Mouse (Mus musculus) embryonic facial prominence, embryonic 14.5 days (tissue): Measurements from ENCODE around the gene Myh7b. TPM values are rescaled to one million over a fixed set of nuclear protein-coding genes. Genes with fewer than 3 reads are reported as not detected.

ENCODE experiments used
- ATAC-seq: fragments of 200-750 bp; cut with Nextera tagmentation; 2 replicates; pipeline ENCODE4 v1.8.0; 2017; ENCODE audit warnings: low read depth, moderate number of reproducible peaks, moderate TSS enrichment
- DNase-seq: peaks from one replicate; pipeline ENCODE4 v3.0.0-alpha.2; 2015; ENCODE audit warnings: low spot score
- H3K27ac ChIP-seq: fragments of 300-500 bp; sonication (generic); replicated peaks from 2 replicates; pipeline ENCODE4 v1.5.1; 2014; ENCODE audit warnings: low read depth, mild to moderate bottlenecking, low read length, moderate library complexity
- H3K27me3 ChIP-seq: fragments of 300-500 bp; sonication (generic); replicated peaks from 2 replicates; pipeline ENCODE4 v1.6.1; 2014; ENCODE audit warnings: low read length; ENCODE audit not compliant: control insufficient read depth, insufficient read depth
- H3K36me3 ChIP-seq: fragments of 300-500 bp; sonication (generic); 2 replicates; pipeline ENCODE4 v1.6.1; 2014; ENCODE audit warnings: low read length, mixed read lengths; ENCODE audit not compliant: control insufficient read depth, insufficient read depth
- H3K4me1 ChIP-seq: fragments of 300-500 bp; sonication (generic); 2 replicates; pipeline ENCODE4 v1.6.1; 2014; ENCODE audit warnings: antibody characterized with exemption, low read length; ENCODE audit not compliant: control insufficient read depth, insufficient read depth
- H3K4me2 ChIP-seq: fragments of 300-500 bp; sonication (generic); 2 replicates; pipeline ENCODE4 v1.6.1; 2014; ENCODE audit warnings: low read depth, mild to moderate bottlenecking, low read length, moderate library complexity, mixed read lengths
- H3K4me3 ChIP-seq: fragments of 300-500 bp; sonication (generic); 2 replicates; pipeline ENCODE4 v1.5.1; 2014; ENCODE audit warnings: low read depth, mild to moderate bottlenecking, low read length
- H3K9ac ChIP-seq: fragments of 300-500 bp; sonication (generic); 2 replicates; pipeline ENCODE4 v1.6.1; 2014; ENCODE audit warnings: low read depth, mild to moderate bottlenecking, low read length, moderate library complexity, mixed read lengths
- H3K9me3 ChIP-seq: fragments of 300-500 bp; sonication (generic); 2 replicates; pipeline ENCODE4 v1.6.1; 2016; ENCODE audit warnings: low read length; ENCODE audit not compliant: control insufficient read depth
- WGBS: fragments of 180-500 bp; shearing (Covaris S2); extraction: QIAGEN DNeasy Blood & Tissue Kit; methylation state at CpG from one replicate; pipeline ENCODE4 v1.1.7; 2014; 5-methylcytosine and 5-hydroxymethylcytosine counted together
- polyA plus RNA-seq: library from polyadenylated mRNA; unstranded; fragments of >200 nt; fragmentation: Nextera tagmentation; extraction: Ambion mirVana; gene quantifications from 2 replicates; pipeline ENCODE4 v1.2.1, GENCODE M21; 2014

Gene Myh7b
- polyA plus RNA-seq: 4.6 and 5.3 TPM in 2 replicates

- Histone ChIP-seq H3K4me3 (no peak within 1 kb of the TSS), H3K4me1 (0 out of 2 replicates have a peak, but pooled peaks cover 4% of the 10 kb centered on the region), H3K36me3 (no peaks in the 10 kb centered on the region), H3K27me3 (no peaks in the 10 kb centered on the region), H3K9me3 (no peaks in the 10 kb centered on the region), H3K4me2 (no peak within 1 kb of the TSS), H3K27ac (no peak within 1 kb of the TSS), H3K9ac (no peak within 1 kb of the TSS)
- WGBS: 45% methylated on average over 4 of the region's 4 CpGs
- ATAC-seq (no peak), DNase-seq (no peak)
Observed at GRCm38 (mm10) chr2:155610978-155611377, at the start of gene Myh7b. Gene Myh7b, plus strand, starts transcription at chr2:155611212.

GRCm38 (mm10) chr2:155562209-155562608 is 48.8 kb upstream of the Myh7b start:
- Histone ChIP-seq H3K4me2 (no peak overlapping the region), H3K27me3 (no peaks in the 10 kb centered on the region), H3K27ac (no peak overlapping the region), H3K4me3 (no peak overlapping the region), H3K4me1 (no peaks in the 10 kb centered on the region), H3K9me3 (no peaks in the 10 kb centered on the region), H3K36me3 (peaks cover 35% of the 10 kb centered on the region), H3K9ac (no peak overlapping the region)
- ATAC-seq (no peak), DNase-seq (no peak)
- 35% methylated on average over 1 of the region's 1 CpGs for WGBS

GRCm38 (mm10) chr2:155562934-155563333 is 48.1 kb upstream of the Myh7b start:
- no peaks in the 10 kb centered on the region for H3K27me3 ChIP-seq
- ATAC-seq (no peak), DNase-seq (no peak)
- no peaks in the 10 kb centered on the region for H3K4me1 ChIP-seq
- no peak overlapping the region for H3K9ac ChIP-seq
- no peak overlapping the region for H3K4me3 ChIP-seq
- peaks cover 41% of the 10 kb centered on the region for H3K36me3 ChIP-seq
- H3K9me3 ChIP-seq: no peaks in the 10 kb centered on the region
- H3K4me2 ChIP-seq: no peak overlapping the region
- H3K27ac ChIP-seq: no peak overlapping the region
- WGBS: 81% methylated on average over 4 of the region's 4 CpGs

GRCm38 (mm10) chr2:155567751-155568150 is 43.3 kb upstream of the Myh7b start:
- no peak for DNase-seq
- peaks cover 41% of the 10 kb centered on the region for H3K36me3 ChIP-seq

GRCm38 (mm10) chr2:155569223-155569807 is 41.7 kb upstream of the Myh7b start:
- no peak overlapping the region for H3K9ac ChIP-seq
- H3K9me3 ChIP-seq: no peaks in the 10 kb centered on the region
- no peak overlapping the region for H3K4me3 ChIP-seq
- ATAC-seq (0 out of 2 replicates have a peak, but pooled peaks have one; percentile 33), DNase-seq (peak; percentile 3)
- 42% methylated on average over 3 of the region's 3 CpGs for WGBS
- no peak overlapping the region for H3K27ac ChIP-seq
- H3K36me3 ChIP-seq: peaks cover 25% of the 10 kb centered on the region
- no peak overlapping the region for H3K4me2 ChIP-seq
- H3K4me1 ChIP-seq: no peaks in the 10 kb centered on the region
- no peaks in the 10 kb centered on the region for H3K27me3 ChIP-seq

More at GRCm38 (mm10) chr2:155567751-155568150, 43.3 kb upstream of the Myh7b start:
- Histone ChIP-seq H3K9ac (no peak overlapping the region), H3K27ac (no peak overlapping the region), H3K9me3 (no peaks in the 10 kb centered on the region), H3K4me3 (no peak overlapping the region), H3K4me2 (no peak overlapping the region), H3K27me3 (no peaks in the 10 kb centered on the region), H3K4me1 (no peaks in the 10 kb centered on the region)
- ATAC-seq: no peak
- 90% methylated on average over 5 of the region's 5 CpGs for WGBS

- H3K27ac ChIP-seq: no peak overlapping the region
- no peaks in the 10 kb centered on the region for H3K4me1 ChIP-seq
- H3K9me3 ChIP-seq: no peaks in the 10 kb centered on the region; the same call in 1 of the 2 replicates
- no peak overlapping the region for H3K4me3 ChIP-seq
- no peak for DNase-seq
- WGBS: 88% methylated on average over 9 of the region's 9 CpGs
- peaks cover 11% of the 10 kb centered on the region; the same call in 1 of the 2 replicates for H3K36me3 ChIP-seq
- H3K9ac ChIP-seq: no peak overlapping the region
- no peak for ATAC-seq
- H3K27me3 ChIP-seq: no peaks in the 10 kb centered on the region
- no peak overlapping the region for H3K4me2 ChIP-seq
Observed at GRCm38 (mm10) chr2:155573001-155573400, 38.0 kb upstream of the Myh7b start.

GRCm38 (mm10) chr2:155573996-155574395 is 37.0 kb upstream of the Myh7b start:
- Histone ChIP-seq H3K27ac (no peak overlapping the region), H3K36me3 (peaks cover 11% of the 10 kb centered on the region; the same call in 1 of the 2 replicates), H3K4me2 (no peak overlapping the region), H3K27me3 (no peaks in the 10 kb centered on the region), H3K9me3 (no peaks in the 10 kb centered on the region; the same call in 1 of the 2 replicates), H3K4me1 (no peaks in the 10 kb centered on the region), H3K4me3 (no peak overlapping the region), H3K9ac (no peak overlapping the region)
- ATAC-seq (no peak), DNase-seq (no peak)
- WGBS: 89% methylated on average over 7 of the region's 7 CpGs

- Histone ChIP-seq H3K4me3 (no peak overlapping the region), H3K9me3 (no peaks in the 10 kb centered on the region; the same call in 1 of the 2 replicates), H3K27me3 (no peaks in the 10 kb centered on the region), H3K36me3 (peaks cover 11% of the 10 kb centered on the region; the same call in 1 of the 2 replicates), H3K4me2 (no peak overlapping the region), H3K4me1 (no peaks in the 10 kb centered on the region), H3K9ac (no peak overlapping the region), H3K27ac (no peak overlapping the region)
- ATAC-seq: no peak
- WGBS: 85% methylated on average over 4 of the region's 4 CpGs
- no peak for DNase-seq
Observed at GRCm38 (mm10) chr2:155574700-155575099, 36.3 kb upstream of the Myh7b start.

GRCm38 (mm10) chr2:155576656-155577055 is 34.4 kb upstream of the Myh7b start:
- Histone ChIP-seq H3K27me3 (no peaks in the 10 kb centered on the region), H3K4me2 (no peak overlapping the region), H3K4me3 (no peak overlapping the region), H3K9me3 (no peaks in the 10 kb centered on the region; the same call in 1 of the 2 replicates), H3K36me3 (peaks cover 11% of the 10 kb centered on the region; the same call in 1 of the 2 replicates), H3K27ac (no peak overlapping the region), H3K9ac (no peak overlapping the region), H3K4me1 (no peaks in the 10 kb centered on the region)
- no peak for DNase-seq
- no peak for ATAC-seq
- 78% methylated on average over 9 of the region's 9 CpGs for WGBS
